Mouse (Mus musculus): ENCODE measurements at regions not wholly inside any gene's neighbourhood (a gene's known extent, or its start where the extent isn't known, plus 50 kb on each side); places are given as distances from the start of the nearest gene placed in this dataset.

GRCm38 (mm10) chr8:98403645-98404032 lies 1012.6 kb downstream of the Cdh8 start:
- no peak for DNase-seq

- DNase-seq: no peak
Observed at GRCm38 (mm10) chr8:98402852-98403644, 1013.2 kb downstream of the Cdh8 start.

- DNase-seq: no peak
Observed at GRCm38 (mm10) chr8:98381815-98382214, 1034.5 kb downstream of the Cdh8 start.

GRCm38 (mm10) chr8:98380387-98380786 lies 1035.9 kb downstream of the Cdh8 start:
- DNase-seq: peak; percentile 38

GRCm38 (mm10) chr8:98377743-98378142 lies 1038.5 kb downstream of the Cdh8 start:
- DNase-seq: no peak

- DNase-seq: no peak
Observed at GRCm38 (mm10) chr8:98372711-98373420, 1043.4 kb downstream of the Cdh8 start.

GRCm38 (mm10) chr8:98365378-98366095 lies 1050.7 kb downstream of the Cdh8 start:
- no peak for DNase-seq

GRCm38 (mm10) chr8:98337279-98337678 lies 1079.0 kb downstream of the Cdh8 start:
- no peak for DNase-seq

GRCm38 (mm10) chr8:98309405-98309990 lies 1106.8 kb downstream of the Cdh8 start:
- DNase-seq: no peak

- DNase-seq: no peak
Observed at GRCm38 (mm10) chr8:98294975-98295374, 1121.3 kb downstream of the Cdh8 start.

- DNase-seq: no peak
Observed at GRCm38 (mm10) chr8:98260281-98260680, 1156.0 kb downstream of the Cdh8 start.

- DNase-seq: no peak
Observed at GRCm38 (mm10) chr8:98243328-98243926, 1172.8 kb downstream of the Cdh8 start.

GRCm38 (mm10) chr8:98214019-98214418 lies 1202.3 kb downstream of the Cdh8 start:
- DNase-seq: no peak

All from lung, postnatal 36 days (tissue).